Mouse (Mus musculus): Measurements from ENCODE around the gene Cdc25b. TPM values are rescaled to one million over a fixed set of nuclear protein-coding genes. Genes with fewer than 3 reads are reported as not detected.

Cdc25b gene
- total and polyA plus RNA-seq, 3 experiments, result 11.6 to 24.0 (median 21.3) TPM

- Histone ChIP-seq H3K4me3 (replicated peaks in 1 of 3; ENCODE audit: low read depth in 2 of 3, low read length in 2 of 3, poor library complexity in 1 of 3) (no peak overlapping the region), H3K79me2 (replicated peaks; ENCODE audit: control insufficient read depth, extremely low read depth, insufficient read depth, poor library complexity, severe bottlenecking) (no peaks in the 10 kb centered on the region), H3K36me3 (replicated peaks in 1 of 2; ENCODE audit: control insufficient read depth in 1 of 2, insufficient read depth in 1 of 2, low read length in 1 of 2) (peaks cover 23 to 76% of the 10 kb centered on the region in 2 experiments), H3K4me2 (ENCODE audit: insufficient read depth, low read depth, poor library complexity, severe bottlenecking) (no peak overlapping the region), H3K9me3 (replicated peaks; ENCODE audit: low read length) (no peaks in the 10 kb centered on the region), H3K27ac (ENCODE audit: insufficient read depth, low read depth) (no peak overlapping the region), H3K4me1 (ENCODE audit: control insufficient read depth in 1 of 2, insufficient read depth in 2 of 2) (no peaks in the 10 kb centered on the region), H3K9ac (ENCODE audit: insufficient read depth, low read depth) (no peak overlapping the region), H3K27me3 (replicated peaks) (no peaks in the 10 kb centered on the region)
- no peak for TF ChIP-seq ELF1 (IDR thresholded peaks at IDR 0.05; ENCODE audit: low read depth, low read length)
- TF ChIP-seq ETS1 (conservative IDR thresholded peaks at IDR 0.05; ENCODE audit: low read depth, low read length), result no peak
- no peak for DNase-seq (ENCODE audit: extremely low read depth)
- in situ Hi-C loops (cut with MboI; ENCODE audit: low pct_ligation_motif_present, low pct_unique_long_range_greater_than_20kb, low sequenced_read_pairs), result no loop called here
- dilution Hi-C loops (cut with MboI; ENCODE audit: extremely low pct_ligation_motif_present, extremely low pct_unique_long_range_greater_than_20kb, low sequenced_read_pairs), result no loop called here
Observed at GRCm38 (mm10) chr2:131152166-131152730, 34.5 kb upstream of the Cdc25b start.

GRCm38 (mm10) chr2:131154036-131154435 is 32.7 kb upstream of the Cdc25b start:
- H3K27ac ChIP-seq (ENCODE audit: insufficient read depth, low read depth), result no peak overlapping the region
- no peak for DNase-seq (ENCODE audit: extremely low read depth)
- H3K27me3 ChIP-seq (replicated peaks), result no peaks in the 10 kb centered on the region
- in situ Hi-C loops (cut with MboI; ENCODE audit: low pct_ligation_motif_present, low pct_unique_long_range_greater_than_20kb, low sequenced_read_pairs), result no loop called here
- H3K9ac ChIP-seq (ENCODE audit: insufficient read depth, low read depth), result no peak overlapping the region
- no peak overlapping the region for H3K4me3 ChIP-seq (replicated peaks in 1 of 3; ENCODE audit: low read depth in 2 of 3, low read length in 2 of 3, poor library complexity in 1 of 3)
- H3K4me2 ChIP-seq (ENCODE audit: insufficient read depth, low read depth, poor library complexity, severe bottlenecking), result no peak overlapping the region
- peaks cover 2 to 9% of the 10 kb centered on the region in 2 experiments; a peak in 3 of 4 replicates for H3K4me1 ChIP-seq (ENCODE audit: control insufficient read depth in 1 of 2, insufficient read depth in 2 of 2)
- no peaks in the 10 kb centered on the region for H3K9me3 ChIP-seq (replicated peaks; ENCODE audit: low read length)
- peaks cover 11 to 61% of the 10 kb centered on the region in 2 experiments for H3K36me3 ChIP-seq (replicated peaks in 1 of 2; ENCODE audit: control insufficient read depth in 1 of 2, insufficient read depth in 1 of 2, low read length in 1 of 2)
- dilution Hi-C loops (cut with MboI; ENCODE audit: extremely low pct_ligation_motif_present, extremely low pct_unique_long_range_greater_than_20kb, low sequenced_read_pairs), result no loop called here
- no peaks in the 10 kb centered on the region for H3K79me2 ChIP-seq (replicated peaks; ENCODE audit: control insufficient read depth, extremely low read depth, insufficient read depth, poor library complexity, severe bottlenecking)
- no peak for TF ChIP-seq ELF1 (IDR thresholded peaks at IDR 0.05; ENCODE audit: low read depth, low read length)
- no peak for TF ChIP-seq CHD1 (IDR thresholded peaks at IDR 0.05; ENCODE audit: low read depth, low read length)
- TF ChIP-seq CHD2 (IDR thresholded peaks at IDR 0.05; ENCODE audit: low read length), result no peak
- no peak for TF ChIP-seq POLR2AphosphoS2 (IDR thresholded peaks at IDR 0.05; ENCODE audit: low read depth, low read length)
- TF ChIP-seq MAFK (IDR thresholded peaks at IDR 0.05; ENCODE audit: insufficient replicate concordance, low read length), result no peak
- TF ChIP-seq UBTF (IDR thresholded peaks at IDR 0.05; ENCODE audit: low read depth, low read length), result no peak
- TF ChIP-seq E2F4 (IDR thresholded peaks at IDR 0.05; ENCODE audit: insufficient replicate concordance, low read depth, low read length), result no peak
- TF ChIP-seq EP300 (IDR thresholded peaks at IDR 0.05; ENCODE audit: low read length), result no peak
- TF ChIP-seq MAX (IDR thresholded peaks at IDR 0.05; ENCODE audit: low read length), result no peak
- no peak for TF ChIP-seq NRF1 (IDR thresholded peaks at IDR 0.05; ENCODE audit: low read depth, low read length)
- no peak for TF ChIP-seq SIN3A (IDR thresholded peaks at IDR 0.05; ENCODE audit: low read length)
- TF ChIP-seq MAZ (IDR thresholded peaks at IDR 0.05; ENCODE audit: low read depth, low read length), result no peak

- peaks cover 3 to 34% of the 10 kb centered on the region in 2 experiments for H3K36me3 ChIP-seq (replicated peaks in 1 of 2; ENCODE audit: control insufficient read depth in 1 of 2, insufficient read depth in 1 of 2, low read length in 1 of 2)
- TF ChIP-seq MAX (IDR thresholded peaks at IDR 0.05; ENCODE audit: low read length), result no peak
- no peaks in the 10 kb centered on the region for H3K9me3 ChIP-seq (replicated peaks; ENCODE audit: low read length)
- no peak overlapping the region for H3K4me3 ChIP-seq (replicated peaks in 1 of 3; ENCODE audit: low read depth in 2 of 3, low read length in 2 of 3, poor library complexity in 1 of 3)
- H3K9ac ChIP-seq (ENCODE audit: insufficient read depth, low read depth), result no peak overlapping the region
- DNase-seq (ENCODE audit: extremely low read depth), result no peak
- H3K4me2 ChIP-seq (ENCODE audit: insufficient read depth, low read depth, poor library complexity, severe bottlenecking), result no peak overlapping the region
- dilution Hi-C loops (cut with MboI; ENCODE audit: extremely low pct_ligation_motif_present, extremely low pct_unique_long_range_greater_than_20kb, low sequenced_read_pairs) (no loop called here), in situ Hi-C loops (cut with MboI; ENCODE audit: low pct_ligation_motif_present, low pct_unique_long_range_greater_than_20kb, low sequenced_read_pairs) (no loop called here)
- H3K27ac ChIP-seq (ENCODE audit: insufficient read depth, low read depth), result no peak overlapping the region
- H3K79me2 ChIP-seq (replicated peaks; ENCODE audit: control insufficient read depth, extremely low read depth, insufficient read depth, poor library complexity, severe bottlenecking), result no peaks in the 10 kb centered on the region
- no peaks in the 10 kb centered on the region for H3K27me3 ChIP-seq (replicated peaks)
- H3K4me1 ChIP-seq (ENCODE audit: control insufficient read depth in 1 of 2, insufficient read depth in 2 of 2), result peaks cover 2 to 17% of the 10 kb centered on the region in 2 experiments; a peak in 3 of 4 replicates
Observed at GRCm38 (mm10) chr2:131156987-131157386, 29.8 kb upstream of the Cdc25b start.
